Mouse (Mus musculus): Measurements from ENCODE around the gene Tatdn3. TPM values are rescaled to one million over a fixed set of nuclear protein-coding genes. Genes with fewer than 3 reads are reported as not detected.

Gene Tatdn3
- total and polyA plus RNA-seq, 2 experiments from 2014 or later = 14.8 to 15.6 TPM

- H3K4me3 ChIP-seq (ENCODE audit: low read length) = no peak overlapping the region
- no peak overlapping the region for H3K9ac ChIP-seq (replicated peaks; ENCODE audit: low read length)
- no peaks in the 10 kb centered on the region for H3K4me1 ChIP-seq (ENCODE audit: insufficient read depth, low read length)
- DNase-seq (ENCODE audit: low spot score) (no peak), ATAC-seq (no peak)
- no peak overlapping the region for H3K27ac ChIP-seq
- no peak for TF ChIP-seq CTCF (IDR thresholded peaks at IDR 0.05; ENCODE audit: low read depth)
- WGBS = over 99% methylated on average over 3 of the region's 3 CpGs
- no peaks in the 10 kb centered on the region for H3K27me3 ChIP-seq (ENCODE audit: insufficient read depth, low read length)
- no peak overlapping the region for H3K4me2 ChIP-seq (ENCODE audit: low read depth, low read length)
- no peaks in the 10 kb centered on the region for H3K9me3 ChIP-seq (ENCODE audit: low read length)
- H3K36me3 ChIP-seq (ENCODE audit: insufficient read depth, low read length) = peaks cover 26% of the 10 kb centered on the region
These were observed 48.5 kb downstream of the Tatdn3 start for GRCm38 (mm10) chr1:191014271-191014670.

- ATAC-seq = no peak
- Histone ChIP-seq H3K4me1 (ENCODE audit: insufficient read depth, low read length) (no peaks in the 10 kb centered on the region), H3K27ac (no peak overlapping the region), H3K27me3 (ENCODE audit: insufficient read depth, low read length) (no peaks in the 10 kb centered on the region), H3K9me3 (ENCODE audit: low read length) (no peaks in the 10 kb centered on the region), H3K9ac (replicated peaks; ENCODE audit: low read length) (no peak overlapping the region), H3K4me2 (ENCODE audit: low read depth, low read length) (no peak overlapping the region), H3K4me3 (ENCODE audit: low read length) (no peak overlapping the region), H3K36me3 (ENCODE audit: insufficient read depth, low read length) (peaks cover 36% of the 10 kb centered on the region)
- 96% methylated on average over 5 of the region's 5 CpGs for WGBS
- peak; percentile 38 for TF ChIP-seq CTCF (IDR thresholded peaks at IDR 0.05; ENCODE audit: low read depth)
- DNase-seq (ENCODE audit: low spot score) = no peak
These were observed 54.0 kb downstream of the Tatdn3 start for GRCm38 (mm10) chr1:191008707-191009106.

GRCm38 (mm10) chr1:191002201-191002600 is 60.5 kb downstream of the Tatdn3 start:
- Histone ChIP-seq H3K27me3 (ENCODE audit: insufficient read depth, low read length) (no peaks in the 10 kb centered on the region), H3K4me2 (ENCODE audit: low read depth, low read length) (no peak overlapping the region), H3K27ac (no peak overlapping the region), H3K4me3 (ENCODE audit: low read length) (no peak overlapping the region), H3K4me1 (ENCODE audit: insufficient read depth, low read length) (no peaks in the 10 kb centered on the region), H3K9me3 (ENCODE audit: low read length) (peaks cover 6% of the 10 kb centered on the region; the same call in 1 of the 2 replicates), H3K9ac (replicated peaks; ENCODE audit: low read length) (no peak overlapping the region), H3K36me3 (ENCODE audit: insufficient read depth, low read length) (peaks cover 10% of the 10 kb centered on the region)
- 68% methylated on average over 6 of the region's 6 CpGs for WGBS
- peak; percentile 56 for TF ChIP-seq CTCF (IDR thresholded peaks at IDR 0.05; ENCODE audit: low read depth)
- DNase-seq (ENCODE audit: low spot score) (peak; percentile 33), ATAC-seq (0 out of 2 replicates have a peak, but pooled peaks have one; percentile 35)

- peak; percentile 66 for DNase-seq (ENCODE audit: low spot score)
- Histone ChIP-seq H3K27ac (no peak overlapping the region), H3K9ac (replicated peaks; ENCODE audit: low read length) (no peak overlapping the region), H3K27me3 (ENCODE audit: insufficient read depth, low read length) (no peaks in the 10 kb centered on the region), H3K4me2 (ENCODE audit: low read depth, low read length) (no peak overlapping the region), H3K36me3 (ENCODE audit: insufficient read depth, low read length) (peaks cover 4% of the 10 kb centered on the region; the same call in 1 of the 2 replicates), H3K4me1 (ENCODE audit: insufficient read depth, low read length) (no peaks in the 10 kb centered on the region), H3K4me3 (ENCODE audit: low read length) (no peak overlapping the region), H3K9me3 (ENCODE audit: low read length) (peaks cover 6% of the 10 kb centered on the region; the same call in 1 of the 2 replicates)
- no peak for ATAC-seq
- 55% methylated on average over 3 of the region's 3 CpGs for WGBS
- no peak for TF ChIP-seq CTCF (IDR thresholded peaks at IDR 0.05; ENCODE audit: low read depth)
These were observed 62.0 kb downstream of the Tatdn3 start for GRCm38 (mm10) chr1:191000686-191001085.

- no peaks in the 10 kb centered on the region for H3K36me3 ChIP-seq (ENCODE audit: insufficient read depth, low read length)
- no peak overlapping the region for H3K4me2 ChIP-seq (ENCODE audit: low read depth, low read length)
- no peak overlapping the region for H3K4me3 ChIP-seq (ENCODE audit: low read length)
- H3K9me3 ChIP-seq (ENCODE audit: low read length) = peaks cover 6% of the 10 kb centered on the region; the same call in 1 of the 2 replicates
- H3K9ac ChIP-seq (replicated peaks; ENCODE audit: low read length) = no peak overlapping the region
- DNase-seq (ENCODE audit: low spot score) = no peak
- no peak for TF ChIP-seq CTCF (IDR thresholded peaks at IDR 0.05; ENCODE audit: low read depth)
- ATAC-seq = no peak
- H3K27ac ChIP-seq = no peak overlapping the region
- no peaks in the 10 kb centered on the region for H3K4me1 ChIP-seq (ENCODE audit: insufficient read depth, low read length)
- WGBS = 93% methylated on average over 1 of the region's 1 CpGs
- H3K27me3 ChIP-seq (ENCODE audit: insufficient read depth, low read length) = no peaks in the 10 kb centered on the region
These were observed 64.7 kb downstream of the Tatdn3 start for GRCm38 (mm10) chr1:190998027-190998426.

- ATAC-seq = no peak
- WGBS = 70% methylated on average over 6 of the region's 6 CpGs
- no peak overlapping the region for H3K27ac ChIP-seq
- TF ChIP-seq CTCF (IDR thresholded peaks at IDR 0.05; ENCODE audit: low read depth) = peak; percentile 60
- H3K4me1 ChIP-seq (ENCODE audit: insufficient read depth, low read length) = no peaks in the 10 kb centered on the region
- no peak overlapping the region for H3K4me2 ChIP-seq (ENCODE audit: low read depth, low read length)
- no peak overlapping the region for H3K4me3 ChIP-seq (ENCODE audit: low read length)
- peaks cover 6% of the 10 kb centered on the region; the same call in 1 of the 2 replicates for H3K9me3 ChIP-seq (ENCODE audit: low read length)
- H3K27me3 ChIP-seq (ENCODE audit: insufficient read depth, low read length) = no peaks in the 10 kb centered on the region
- H3K9ac ChIP-seq (replicated peaks; ENCODE audit: low read length) = no peak overlapping the region
- no peaks in the 10 kb centered on the region for H3K36me3 ChIP-seq (ENCODE audit: insufficient read depth, low read length)
- peak; percentile 16 for DNase-seq (ENCODE audit: low spot score)
These were observed 66.3 kb downstream of the Tatdn3 start for GRCm38 (mm10) chr1:190996346-190996877.

Other genes starting within 250 kb of the Tatdn3 start
- gene Rps6kc1, start 151.2 kb downstream of the Tatdn3 start, total RNA-seq (2014; rRNA removed) = 35.9 and 40.8 TPM in 2 replicates
- gene Rps6kc1, start 151.2 kb downstream of the Tatdn3 start, polyA plus RNA-seq (2015; fragmentation: Nextera tagmentation; extraction: Ambion mirVana) = 19.6 and 21.0 TPM in 2 replicates
- 25.3 and 28.4 TPM in 2 replicates for gene Angel2, start 137.8 kb downstream of the Tatdn3 start, total RNA-seq (2014; rRNA removed)
- 39.4 and 40.2 TPM in 2 replicates for gene Angel2, start 137.8 kb downstream of the Tatdn3 start, polyA plus RNA-seq (2015; fragmentation: Nextera tagmentation; extraction: Ambion mirVana)
- gene Vash2, start 83.6 kb downstream of the Tatdn3 start, total RNA-seq (2014; rRNA removed) = 38.5 and 40.9 TPM in 2 replicates
- gene Vash2, start 83.6 kb downstream of the Tatdn3 start, polyA plus RNA-seq (2015; fragmentation: Nextera tagmentation; extraction: Ambion mirVana) = 46.6 and 47.4 TPM in 2 replicates
- gene Flvcr1, start 36.8 kb downstream of the Tatdn3 start, total RNA-seq (2014; rRNA removed) = 27.6 and 44.9 TPM in 2 replicates
- gene Flvcr1, start 36.8 kb downstream of the Tatdn3 start, polyA plus RNA-seq (2015; fragmentation: Nextera tagmentation; extraction: Ambion mirVana) = 7.3 and 7.4 TPM in 2 replicates
- not detected in 2 replicates for gene Spata45, start 26.3 kb downstream of the Tatdn3 start, total RNA-seq (2014; rRNA removed)
- not detected in 2 replicates for gene Spata45, start 26.3 kb downstream of the Tatdn3 start, polyA plus RNA-seq (2015; fragmentation: Nextera tagmentation; extraction: Ambion mirVana)
- 1.2 and 2.7 TPM in 2 replicates for gene Nsl1, start 80 bp upstream of the Tatdn3 start, total RNA-seq (2014; rRNA removed)
- 3.2 and 4.4 TPM in 2 replicates for gene Nsl1, start 80 bp upstream of the Tatdn3 start, polyA plus RNA-seq (2015; fragmentation: Nextera tagmentation; extraction: Ambion mirVana)
- gene Batf3, start 34.9 kb upstream of the Tatdn3 start, total RNA-seq (2014; rRNA removed) = 1.0 and 4.7 TPM in 2 replicates
- gene Batf3, start 34.9 kb upstream of the Tatdn3 start, polyA plus RNA-seq (2015; fragmentation: Nextera tagmentation; extraction: Ambion mirVana) = 4.0 and 4.1 TPM in 2 replicates
- not detected in 2 replicates for gene Fam71a, start 101.9 kb upstream of the Tatdn3 start, total RNA-seq (2014; rRNA removed)
- not detected in 2 replicates for gene Fam71a, start 101.9 kb upstream of the Tatdn3 start, polyA plus RNA-seq (2015; fragmentation: Nextera tagmentation; extraction: Ambion mirVana)
- gene Atf3, start 155.1 kb upstream of the Tatdn3 start, total RNA-seq (2014; rRNA removed) = 1.6 and 1.8 TPM in 2 replicates
- gene Atf3, start 155.1 kb upstream of the Tatdn3 start, polyA plus RNA-seq (2015; fragmentation: Nextera tagmentation; extraction: Ambion mirVana) = 1.7 and 1.8 TPM in 2 replicates

Measured in hindbrain, postnatal 0 days (tissue).